Mouse (Mus musculus): ENCODE data around the gene Sptbn4. TPM values are rescaled to one million over a fixed set of nuclear protein-coding genes. Genes with fewer than 3 reads are reported as not detected.

Gene Sptbn4
- polyA plus RNA-seq, 1 experiment from 2014 or later, result 0.26 TPM

- Histone ChIP-seq H3K27ac (ENCODE audit: poor library complexity, severe bottlenecking) (no peak overlapping the region), H3K9ac (no peak overlapping the region), H3K4me1 (replicated peaks) (no peaks in the 10 kb centered on the region), H3K9me3 (replicated peaks) (peaks cover 15% of the 10 kb centered on the region; the same call in 1 of the 2 replicates), H3K36me3 (no peaks in the 10 kb centered on the region), H3K4me2 (no peak overlapping the region), H3K27me3 (replicated peaks) (peaks cover 27% of the 10 kb centered on the region), H3K4me3 (no peak overlapping the region)
- no peak; the same call in 1 of the 2 replicates for ATAC-seq (ENCODE audit: insufficient number of reproducible peaks, low FRiP score)
- 24% methylated on average over 10 of the region's 10 CpGs for WGBS
Observed at GRCm38 (mm10) chr7:27433349-27433748, 14.1 kb downstream of the Sptbn4 start.

- peaks cover 10% of the 10 kb centered on the region; the same call in 1 of the 2 replicates for H3K9me3 ChIP-seq (replicated peaks)
- ATAC-seq (ENCODE audit: insufficient number of reproducible peaks, low FRiP score), result no peak
Observed at GRCm38 (mm10) chr7:27429135-27429534, 18.4 kb downstream of the Sptbn4 start.

GRCm38 (mm10) chr7:27428002-27428401 is 19.5 kb downstream of the Sptbn4 start:
- no peaks in the 10 kb centered on the region for H3K4me1 ChIP-seq (replicated peaks)
- WGBS, result 72% methylated on average over 11 of the region's 11 CpGs
- H3K27me3 ChIP-seq (replicated peaks), result peaks cover 3% of the 10 kb centered on the region
- H3K4me2 ChIP-seq, result no peak overlapping the region
- peaks cover 10% of the 10 kb centered on the region; the same call in 1 of the 2 replicates for H3K9me3 ChIP-seq (replicated peaks)
- H3K36me3 ChIP-seq, result no peaks in the 10 kb centered on the region
- no peak overlapping the region for H3K9ac ChIP-seq
- H3K4me3 ChIP-seq, result no peak overlapping the region
- no peak overlapping the region for H3K27ac ChIP-seq (ENCODE audit: poor library complexity, severe bottlenecking)
- ATAC-seq (ENCODE audit: insufficient number of reproducible peaks, low FRiP score), result no peak

More at GRCm38 (mm10) chr7:27429135-27429534, 18.4 kb downstream of the Sptbn4 start:
- H3K27ac ChIP-seq (ENCODE audit: poor library complexity, severe bottlenecking), result no peak overlapping the region
- no peaks in the 10 kb centered on the region for H3K4me1 ChIP-seq (replicated peaks)
- H3K9ac ChIP-seq, result no peak overlapping the region
- H3K36me3 ChIP-seq, result no peaks in the 10 kb centered on the region
- WGBS, result 59% methylated on average over 2 of the region's 2 CpGs
- no peak overlapping the region for H3K4me2 ChIP-seq
- no peak overlapping the region for H3K4me3 ChIP-seq
- H3K27me3 ChIP-seq (replicated peaks), result peaks cover 14% of the 10 kb centered on the region

DNA sequence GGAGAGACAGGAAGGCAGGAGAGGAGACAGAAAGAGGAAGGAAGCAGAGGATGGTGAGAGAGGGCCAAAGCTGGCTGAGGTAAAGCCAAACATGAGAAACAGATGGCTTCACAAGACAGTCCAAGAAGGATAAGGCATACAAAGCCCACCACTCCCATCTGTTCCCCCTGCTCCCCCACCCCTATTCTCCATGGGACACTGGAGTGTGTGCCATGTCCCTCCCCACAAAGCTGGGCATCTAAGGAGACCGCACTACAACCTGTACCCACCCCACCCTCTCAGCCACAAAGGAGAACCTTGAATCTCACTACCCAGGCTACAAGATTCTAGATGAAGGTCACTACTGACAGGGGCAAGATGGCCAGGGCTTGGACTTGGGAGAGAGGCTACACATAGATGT is 20.1 kb downstream of the Sptbn4 start:
- Histone ChIP-seq H3K4me3 (no peak overlapping the region), H3K4me1 (replicated peaks) (no peaks in the 10 kb centered on the region), H3K9ac (no peak overlapping the region), H3K27me3 (replicated peaks) (no peaks in the 10 kb centered on the region), H3K4me2 (no peak overlapping the region), H3K9me3 (replicated peaks) (peaks cover 12% of the 10 kb centered on the region; the same call in 1 of the 2 replicates), H3K36me3 (no peaks in the 10 kb centered on the region), H3K27ac (ENCODE audit: poor library complexity, severe bottlenecking) (no peak overlapping the region)
- no peak for ATAC-seq (ENCODE audit: insufficient number of reproducible peaks, low FRiP score)
- 71% methylated on average over 1 of the region's 1 CpGs for WGBS

- Histone ChIP-seq H3K36me3 (no peaks in the 10 kb centered on the region), H3K9me3 (replicated peaks) (peaks cover 10% of the 10 kb centered on the region; the same call in 1 of the 2 replicates), H3K4me2 (no peak overlapping the region), H3K27ac (ENCODE audit: poor library complexity, severe bottlenecking) (no peak overlapping the region), H3K9ac (no peak overlapping the region), H3K27me3 (replicated peaks) (no peaks in the 10 kb centered on the region; the same call in 1 of the 2 replicates), H3K4me1 (replicated peaks) (no peaks in the 10 kb centered on the region), H3K4me3 (no peak overlapping the region)
- 79% methylated on average over 12 of the region's 12 CpGs for WGBS
- no peak for ATAC-seq (ENCODE audit: insufficient number of reproducible peaks, low FRiP score)
Observed at GRCm38 (mm10) chr7:27423556-27424326, 23.7 kb downstream of the Sptbn4 start.

DNA sequence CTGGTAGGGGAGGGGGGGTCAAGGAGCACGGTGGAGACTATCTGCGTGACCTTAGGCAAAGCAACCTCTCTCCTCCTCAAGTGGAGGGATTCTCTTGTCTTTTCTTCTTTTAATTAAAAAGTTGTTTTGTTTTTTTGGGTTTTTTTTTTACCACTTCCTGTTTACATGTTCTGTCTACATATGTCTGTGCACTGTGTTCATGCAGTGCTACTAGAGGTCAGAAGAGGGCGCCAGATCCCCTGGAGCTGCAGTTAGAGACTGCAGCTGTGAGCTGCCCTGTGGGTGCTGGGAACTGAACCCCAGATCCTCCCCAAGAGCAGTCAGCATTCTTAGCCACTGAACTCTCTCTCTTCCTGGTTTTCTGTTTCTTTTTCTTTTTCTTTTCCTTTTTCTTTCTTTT is 28.4 kb downstream of the Sptbn4 start:
- Histone ChIP-seq H3K9ac (no peak overlapping the region), H3K9me3 (replicated peaks) (peaks cover 8% of the 10 kb centered on the region; the same call in 1 of the 2 replicates), H3K27ac (ENCODE audit: poor library complexity, severe bottlenecking) (no peak overlapping the region), H3K36me3 (no peaks in the 10 kb centered on the region), H3K4me2 (no peak overlapping the region), H3K27me3 (replicated peaks) (peaks cover 11% of the 10 kb centered on the region), H3K4me3 (no peak overlapping the region), H3K4me1 (replicated peaks) (no peaks in the 10 kb centered on the region)
- no peak for ATAC-seq (ENCODE audit: insufficient number of reproducible peaks, low FRiP score)
- WGBS, result 69% methylated on average over 3 of the region's 3 CpGs

DNA sequence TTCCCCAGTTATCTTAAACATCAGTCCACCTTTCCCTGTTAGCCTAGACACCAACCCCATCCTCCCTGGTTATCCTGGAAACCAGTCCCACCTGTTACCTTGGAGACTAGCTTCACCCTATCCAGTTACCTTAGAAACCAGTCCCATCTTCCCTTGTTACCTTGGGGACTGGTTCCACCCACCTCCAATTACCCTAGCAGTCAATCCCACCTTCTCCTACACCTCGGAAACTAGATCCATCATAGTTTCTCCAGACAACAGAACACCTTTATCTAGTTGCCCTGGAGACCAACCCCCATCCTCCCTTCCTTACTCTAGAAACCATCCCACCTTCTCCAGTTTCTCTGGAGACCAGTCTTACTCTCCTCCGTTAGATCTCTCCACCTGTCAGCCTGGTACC is 30.3 kb downstream of the Sptbn4 start:
- H3K36me3 ChIP-seq, result no peaks in the 10 kb centered on the region
- H3K9me3 ChIP-seq (replicated peaks), result peaks cover 8% of the 10 kb centered on the region; the same call in 1 of the 2 replicates
- H3K9ac ChIP-seq, result no peak overlapping the region
- H3K4me1 ChIP-seq (replicated peaks), result no peaks in the 10 kb centered on the region
- no peak overlapping the region for H3K4me2 ChIP-seq
- no peak overlapping the region for H3K27ac ChIP-seq (ENCODE audit: poor library complexity, severe bottlenecking)
- no peak overlapping the region for H3K4me3 ChIP-seq
- no peak for ATAC-seq (ENCODE audit: insufficient number of reproducible peaks, low FRiP score)
- WGBS, result 50% methylated on average over 2 of the region's 2 CpGs
- peaks cover 11% of the 10 kb centered on the region for H3K27me3 ChIP-seq (replicated peaks)

DNA sequence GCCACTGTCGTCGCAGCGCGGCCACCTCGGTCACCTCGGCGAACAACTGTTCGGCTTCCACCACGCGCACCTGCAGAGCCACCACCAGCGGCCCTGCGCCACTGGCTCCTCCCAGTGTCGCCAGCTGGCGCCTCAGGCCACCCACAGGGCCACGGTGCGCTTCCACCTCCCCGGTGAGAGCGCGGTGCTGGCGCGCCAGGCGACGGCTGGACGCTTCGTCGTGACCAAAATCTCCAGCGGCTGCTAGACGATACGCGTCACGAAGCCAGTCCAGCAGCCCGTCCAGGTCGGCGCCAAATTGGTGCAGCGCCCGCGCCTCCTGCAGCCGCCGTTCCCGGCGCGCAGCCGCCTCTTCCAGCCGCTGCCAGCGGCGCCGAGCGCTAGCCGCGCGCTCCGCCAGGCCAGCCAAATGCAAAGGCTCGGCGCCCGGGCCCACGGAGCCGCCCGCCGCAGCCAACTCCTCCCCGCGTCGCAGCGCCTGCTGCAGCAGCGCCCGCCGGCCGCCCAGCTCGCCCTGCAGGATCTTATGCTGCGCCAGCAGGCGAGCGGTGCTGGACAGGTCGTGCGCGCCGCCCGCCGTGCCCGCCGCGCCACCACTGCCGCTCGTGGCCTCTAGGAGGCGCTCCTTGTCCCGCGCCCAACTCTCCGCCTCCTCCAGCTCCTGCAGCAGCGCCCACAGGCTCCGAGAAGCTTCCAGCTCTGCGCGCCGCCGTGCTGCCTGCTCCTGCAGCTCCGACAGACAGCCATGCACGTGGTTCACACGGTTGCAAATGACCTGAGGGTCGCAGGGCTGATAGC is 38.9 kb downstream of the Sptbn4 start:
- Histone ChIP-seq H3K9me3 (replicated peaks) (peaks cover 6% of the 10 kb centered on the region; the same call in 1 of the 2 replicates), H3K36me3 (no peaks in the 10 kb centered on the region), H3K4me2 (peak overlapping the region; percentile 88), H3K4me1 (replicated peaks) (peaks cover 17% of the 10 kb centered on the region), H3K4me3 (peak overlapping the region; percentile 54), H3K9ac (0 out of 2 replicates have a peak overlapping the region, but pooled peaks have one; percentile 10), H3K27ac (ENCODE audit: poor library complexity, severe bottlenecking) (no peak overlapping the region), H3K27me3 (replicated peaks) (peaks cover 72% of the 10 kb centered on the region)
- peak; percentile 62 for ATAC-seq (ENCODE audit: insufficient number of reproducible peaks, low FRiP score)
- WGBS, result under 1% methylated on average over 96 of the region's 96 CpGs

DNA sequence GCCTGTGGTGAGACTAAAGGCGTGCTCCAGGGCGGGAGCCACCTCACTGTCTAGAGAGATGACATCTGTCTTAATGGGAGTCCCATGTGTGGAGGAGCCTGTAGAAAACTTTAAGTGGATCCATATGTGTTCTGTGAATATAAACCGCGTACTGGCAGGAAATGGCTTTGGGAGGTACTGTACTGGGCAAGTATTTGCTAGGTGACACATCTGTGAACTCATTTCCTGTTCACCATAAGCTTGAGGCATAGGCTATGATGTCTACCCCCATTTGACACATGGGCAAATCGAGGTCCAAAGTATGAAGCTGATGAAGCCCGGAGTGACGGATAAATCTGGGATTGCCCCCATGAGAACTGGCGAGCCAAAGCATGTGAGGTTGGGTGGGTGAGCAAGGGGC is 39.7 kb downstream of the Sptbn4 start:
- no peak for ATAC-seq (ENCODE audit: insufficient number of reproducible peaks, low FRiP score)
- peak overlapping the region; percentile 54 for H3K4me3 ChIP-seq
- peaks cover 17% of the 10 kb centered on the region for H3K4me1 ChIP-seq (replicated peaks)
- H3K36me3 ChIP-seq, result no peaks in the 10 kb centered on the region
- 51% methylated on average over 8 of the region's 8 CpGs for WGBS
- H3K27ac ChIP-seq (ENCODE audit: poor library complexity, severe bottlenecking), result no peak overlapping the region
- no peak overlapping the region for H3K9ac ChIP-seq
- peak overlapping the region; percentile 88; the same call in 1 of the 2 replicates for H3K4me2 ChIP-seq
- H3K9me3 ChIP-seq (replicated peaks), result peaks cover 12% of the 10 kb centered on the region
- peaks cover 80% of the 10 kb centered on the region for H3K27me3 ChIP-seq (replicated peaks)

DNA sequence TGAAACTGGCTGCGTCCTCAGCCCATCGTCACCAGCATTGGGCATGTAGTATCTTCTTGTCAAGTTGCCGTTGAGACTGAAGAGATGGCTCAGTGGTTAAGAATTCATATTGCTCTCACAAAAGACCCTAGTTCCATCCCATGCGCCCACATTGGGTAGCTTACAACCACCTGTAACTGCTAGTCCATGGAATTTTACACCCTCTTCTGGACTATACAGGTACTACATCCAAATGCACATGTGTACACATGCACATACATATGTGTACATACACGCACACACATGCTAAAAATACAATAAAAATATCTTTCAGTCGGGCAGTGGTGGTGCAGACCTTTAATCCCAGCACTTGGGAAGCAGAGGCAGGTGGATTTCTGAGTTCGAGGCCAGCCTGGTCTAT is 41.0 kb downstream of the Sptbn4 start:
- no peak for ATAC-seq (ENCODE audit: insufficient number of reproducible peaks, low FRiP score)
- Histone ChIP-seq H3K36me3 (no peaks in the 10 kb centered on the region), H3K9ac (no peak overlapping the region), H3K27me3 (replicated peaks) (peaks cover 93% of the 10 kb centered on the region), H3K9me3 (replicated peaks) (peaks cover 7% of the 10 kb centered on the region), H3K4me1 (replicated peaks) (peaks cover 17% of the 10 kb centered on the region), H3K4me2 (no peak overlapping the region), H3K4me3 (no peak overlapping the region), H3K27ac (ENCODE audit: poor library complexity, severe bottlenecking) (no peak overlapping the region)
- WGBS, result 72% methylated on average over 7 of the region's 7 CpGs
